Mouse (Mus musculus): ENCODE measurements around the gene Icam1. TPM values are rescaled to one million over a fixed set of nuclear protein-coding genes. Genes with fewer than 3 reads are reported as not detected.

Gene Icam1
- total RNA-seq (2021): 1 to 10 TPM; 3.1 to 3.3 TPM

DNA sequence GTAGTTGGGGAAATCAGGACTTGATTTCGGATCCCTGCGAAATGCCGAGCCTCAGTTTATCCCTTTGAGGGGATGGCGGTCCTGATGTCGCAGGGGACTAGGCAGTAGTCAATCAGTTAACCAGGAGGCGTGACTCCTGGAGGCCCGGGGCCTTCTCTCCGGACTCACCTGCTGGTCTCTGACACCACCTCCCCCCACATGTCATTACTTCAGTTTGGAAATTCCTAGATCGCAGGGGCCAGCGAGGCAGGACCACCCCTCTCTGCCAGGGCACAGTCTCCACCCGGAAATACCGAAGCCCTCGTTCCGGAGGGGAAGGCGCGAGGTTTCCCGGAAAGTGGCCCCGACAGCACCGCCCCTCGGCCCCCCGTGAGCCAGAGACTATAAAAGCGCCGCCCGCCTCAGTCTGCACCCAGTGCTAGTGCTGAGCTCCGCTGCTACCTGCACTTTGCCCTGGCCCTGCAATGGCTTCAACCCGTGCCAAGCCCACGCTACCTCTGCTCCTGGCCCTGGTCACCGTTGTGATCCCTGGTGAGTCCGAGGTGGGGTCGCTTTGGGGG is at the start of gene Icam1:
TSS of gene Icam1 (plus strand) at position 415 of the 560 bp plus-strand sequence.
- peak in 1 of 2 experiments; percentile 84 for DNase-seq (ENCODE audit: extremely low spot score in 1 of 2, low spot score in 2 of 2)

DNA sequence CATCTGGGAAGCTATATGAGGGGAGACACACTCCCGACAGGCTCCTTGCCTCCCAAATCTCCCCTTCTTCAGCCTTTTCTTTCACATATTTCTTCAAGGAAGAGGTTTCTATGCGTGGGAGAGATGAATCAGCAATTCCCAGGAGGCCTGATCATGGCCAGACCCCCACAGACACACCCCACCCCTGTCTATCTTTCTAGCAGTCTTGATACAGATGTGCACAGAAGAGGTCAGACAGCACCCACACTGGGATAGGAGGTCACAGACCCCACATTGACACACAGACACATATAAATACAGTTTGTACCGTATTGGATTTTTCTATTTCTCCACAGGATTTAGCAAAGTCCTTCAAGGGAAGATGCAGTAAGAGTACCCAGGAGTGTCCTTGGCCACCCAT is 49.8 kb upstream of the Icam1 start:
- intact Hi-C loops (cut with DNase I): no loop called here
- DNase-seq (ENCODE audit: extremely low spot score in 1 of 2, low spot score in 2 of 2): no peak

More for the DNA sequence above, at the start of gene Icam1:
- intact Hi-C loops (cut with DNase I): no loop called here

- DNase-seq (ENCODE audit: extremely low spot score in 1 of 2, low spot score in 2 of 2): no peak
- intact Hi-C loops (cut with DNase I): no loop called here
Measured at GRCm38 (mm10) chr9:20966747-20967146, 49.0 kb upstream of the Icam1 start.

GRCm38 (mm10) chr9:20971751-20972140 is 44.0 kb upstream of the Icam1 start:
- no peak for DNase-seq (ENCODE audit: extremely low spot score in 1 of 2, low spot score in 2 of 2)
- intact Hi-C loops (cut with DNase I): no loop called here

DNA sequence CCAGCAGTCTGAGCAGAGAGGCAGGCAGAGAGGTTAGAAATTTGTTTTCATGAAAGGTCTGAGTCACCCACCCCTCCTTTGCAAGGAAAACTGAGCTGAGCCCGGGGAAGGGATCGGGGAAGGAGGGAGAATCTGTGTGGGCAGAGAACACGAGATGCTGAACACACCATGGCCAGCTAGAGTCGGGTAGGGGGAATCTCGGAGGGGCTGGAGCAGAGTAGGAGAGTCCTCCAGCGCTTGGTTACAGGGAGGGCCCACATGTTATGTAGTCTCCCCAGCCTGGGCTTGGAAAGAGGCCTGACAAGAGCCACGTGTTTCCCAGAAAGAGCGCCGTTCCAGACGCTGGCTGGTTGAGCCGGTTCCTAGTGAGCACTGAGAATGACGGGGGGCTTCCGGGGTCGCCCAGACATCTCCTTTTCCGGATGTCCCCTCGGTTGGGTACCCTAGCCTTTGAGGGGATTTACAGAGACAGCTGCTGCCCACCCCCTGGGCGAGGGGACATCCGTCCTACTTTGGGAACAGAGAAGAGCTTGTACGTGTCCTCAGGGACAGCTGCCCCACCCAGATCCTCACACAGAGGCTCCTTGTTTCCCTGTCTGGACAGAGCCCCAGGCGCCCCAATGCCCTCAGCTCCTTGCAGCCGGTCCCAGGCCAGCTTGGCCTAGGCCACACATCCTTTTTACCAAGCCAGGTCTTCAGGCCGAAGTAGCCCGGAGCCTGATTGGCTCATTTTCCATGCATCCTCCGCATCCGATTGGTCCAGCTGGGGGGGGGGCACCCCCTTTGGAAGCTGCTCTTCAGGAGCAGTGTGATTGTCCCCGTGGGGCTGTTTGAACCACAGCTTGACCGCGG is 43.4 kb upstream of the Icam1 start:
- peak; percentile 59 to 67 for DNase-seq (ENCODE audit: extremely low spot score in 1 of 2, low spot score in 2 of 2)
- intact Hi-C loops (cut with DNase I): no loop called here

DNA sequence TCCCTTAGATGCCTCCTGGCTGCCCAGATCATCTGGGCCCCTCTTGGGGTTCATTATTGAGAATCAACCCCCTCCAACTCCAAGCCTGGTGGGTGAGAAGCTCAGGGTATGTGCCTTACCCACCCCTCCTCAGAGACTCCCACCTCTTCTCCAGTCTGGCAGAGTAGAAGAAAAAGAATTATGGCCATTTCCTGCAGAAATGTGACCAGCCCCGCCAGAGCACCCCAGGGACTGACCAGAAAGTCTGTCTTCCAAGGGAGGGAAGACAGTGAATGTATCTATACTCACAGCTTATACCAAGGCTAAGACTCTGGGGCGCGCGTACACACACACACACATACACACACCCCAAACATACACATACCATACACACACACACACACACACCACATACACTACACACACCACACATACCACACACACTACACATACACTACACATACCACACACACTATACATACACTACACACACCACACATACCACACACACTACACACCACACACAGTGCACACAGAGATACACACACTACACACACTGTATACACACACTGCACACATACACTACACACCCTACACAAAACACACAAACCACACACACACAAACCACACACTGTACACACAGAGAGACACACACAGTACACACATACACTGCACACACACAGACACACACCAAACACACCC is 42.6 kb upstream of the Icam1 start:
- intact Hi-C loops (cut with DNase I): no loop called here
- no peak for DNase-seq (ENCODE audit: extremely low spot score in 1 of 2, low spot score in 2 of 2)

- intact Hi-C loops (cut with DNase I): no loop called here
- peak in 1 of 2 experiments; percentile 50 for DNase-seq (ENCODE audit: extremely low spot score in 1 of 2, low spot score in 2 of 2)
Measured at GRCm38 (mm10) chr9:20973682-20974075, 42.1 kb upstream of the Icam1 start.

DNA sequence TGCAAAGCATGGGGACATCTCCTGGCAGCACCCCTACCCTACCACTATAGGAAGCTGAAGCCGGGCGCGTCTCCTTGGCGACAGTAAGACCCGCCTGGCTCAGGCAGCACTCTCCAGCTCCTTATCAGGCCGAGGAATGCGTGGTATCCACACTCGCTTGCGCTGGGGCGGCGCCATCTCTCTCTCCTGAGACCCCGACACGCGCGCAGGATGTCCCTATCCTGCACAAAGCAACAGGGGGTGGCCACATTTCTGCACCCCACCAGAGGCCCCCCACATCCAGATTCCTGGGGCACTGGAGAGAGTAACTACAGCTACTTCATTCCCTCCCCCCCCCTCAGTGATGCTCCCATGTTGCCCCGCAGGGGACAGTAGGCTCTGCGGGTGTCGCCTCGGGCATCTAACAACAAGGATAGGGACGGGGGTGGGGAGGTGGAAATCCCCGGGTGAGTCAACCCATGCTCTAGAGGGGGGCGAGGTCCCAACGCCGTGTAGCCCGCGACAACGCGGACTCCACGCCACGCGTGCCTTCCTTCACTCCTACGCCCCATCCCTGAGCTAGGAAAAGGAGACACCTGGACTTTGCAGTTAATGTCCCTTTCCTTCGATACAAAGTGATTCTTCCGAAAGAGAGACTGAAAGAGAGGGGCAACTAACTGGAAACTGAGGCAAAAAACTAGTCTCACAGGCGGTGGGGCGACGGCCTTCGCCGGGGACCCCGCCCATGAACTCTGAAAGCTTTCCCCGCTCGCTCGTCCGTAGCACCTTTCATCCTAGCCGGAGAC is 40.2 kb upstream of the Icam1 start:
- intact Hi-C loops (cut with DNase I): no loop called here

GRCm38 (mm10) chr9:20976216-20976960 is 39.4 kb upstream of the Icam1 start, which contains the start of gene S1pr2:
Gene S1pr2 (minus strand): TSS chr9:20976781.
- DNase-seq (ENCODE audit: extremely low spot score in 1 of 2, low spot score in 2 of 2): peak; percentile 27 to 93
- intact Hi-C loops (cut with DNase I): no loop called here

More for the DNA sequence above, 40.2 kb upstream of the Icam1 start:
- DNase-seq (ENCODE audit: extremely low spot score in 1 of 2, low spot score in 2 of 2): peak in 1 of 2 experiments; percentile 60

DNA sequence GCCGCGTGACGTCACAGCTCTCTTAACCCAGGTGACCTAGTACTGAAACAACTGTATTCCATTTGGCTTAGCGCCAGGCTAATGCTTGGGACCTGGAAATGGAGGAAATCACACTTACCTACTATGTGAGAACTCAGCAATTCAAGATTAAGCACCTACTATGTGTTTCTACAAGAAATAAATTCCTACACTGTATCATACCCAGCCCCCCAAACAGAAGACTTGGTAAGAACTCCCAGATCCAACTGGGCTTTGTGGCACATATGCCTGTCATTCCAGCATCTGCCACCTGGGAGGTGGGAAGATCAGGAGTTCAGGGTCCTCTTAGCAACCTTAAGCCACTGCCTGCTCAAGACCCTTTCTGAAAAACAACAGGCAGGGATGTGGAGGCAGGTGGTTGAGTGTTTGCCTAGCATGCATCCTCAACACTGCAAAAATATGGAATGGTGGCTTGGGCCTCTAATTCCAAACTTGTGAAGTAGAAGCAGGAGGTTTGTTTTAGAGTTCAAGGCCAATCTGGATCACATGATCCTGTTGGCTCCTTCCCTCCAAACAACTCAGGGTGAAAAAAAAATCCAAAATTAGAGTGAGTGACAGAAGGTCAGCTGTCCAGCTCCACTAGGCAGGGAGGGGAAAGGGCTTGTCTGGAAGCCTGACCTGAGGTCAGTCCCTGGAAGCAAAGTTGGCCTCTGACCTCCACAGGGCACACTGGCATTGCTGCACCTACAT is 38.7 kb upstream of the Icam1 start:
- intact Hi-C loops (cut with DNase I): no loop called here
- DNase-seq (ENCODE audit: extremely low spot score in 1 of 2, low spot score in 2 of 2): no peak

DNA sequence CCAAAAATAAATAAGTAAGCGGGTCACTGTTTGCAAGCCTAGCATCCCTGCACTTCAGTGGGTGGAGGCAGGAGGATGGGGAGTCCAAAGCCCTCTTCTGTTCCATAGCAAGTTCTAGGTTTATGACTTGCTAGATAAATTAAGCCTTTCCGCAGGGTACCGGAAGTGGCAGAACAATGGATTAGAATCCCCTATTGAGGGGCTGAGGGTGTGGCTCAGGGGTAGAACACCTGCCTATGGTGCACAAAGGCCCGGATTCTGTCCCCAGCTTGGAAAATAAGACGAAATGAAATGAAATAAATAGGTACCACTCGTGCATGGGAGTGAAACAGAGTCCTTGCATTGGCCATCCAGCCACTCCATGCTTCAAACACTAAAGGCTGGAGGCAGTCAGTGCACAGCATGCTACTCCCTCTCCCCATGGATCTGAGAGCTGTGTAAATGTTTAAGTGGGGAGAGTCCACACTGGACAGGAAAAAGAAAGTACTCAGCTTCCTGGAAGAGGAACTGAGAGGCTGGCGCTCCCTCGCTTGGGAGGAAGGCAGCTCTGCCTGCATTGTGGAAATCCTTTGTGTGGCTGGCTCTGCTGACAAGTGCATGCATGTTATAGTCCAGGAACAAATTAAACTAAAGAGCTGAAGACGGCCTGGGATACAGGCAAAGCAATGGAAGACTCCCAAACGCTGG is 37.2 kb upstream of the Icam1 start:
- DNase-seq (ENCODE audit: extremely low spot score in 1 of 2, low spot score in 2 of 2): no peak
- intact Hi-C loops (cut with DNase I): no loop called here

GRCm38 (mm10) chr9:20979181-20979580 is 36.6 kb upstream of the Icam1 start:
- intact Hi-C loops (cut with DNase I): no loop called here
- DNase-seq (ENCODE audit: extremely low spot score in 1 of 2, low spot score in 2 of 2): no peak

DNA sequence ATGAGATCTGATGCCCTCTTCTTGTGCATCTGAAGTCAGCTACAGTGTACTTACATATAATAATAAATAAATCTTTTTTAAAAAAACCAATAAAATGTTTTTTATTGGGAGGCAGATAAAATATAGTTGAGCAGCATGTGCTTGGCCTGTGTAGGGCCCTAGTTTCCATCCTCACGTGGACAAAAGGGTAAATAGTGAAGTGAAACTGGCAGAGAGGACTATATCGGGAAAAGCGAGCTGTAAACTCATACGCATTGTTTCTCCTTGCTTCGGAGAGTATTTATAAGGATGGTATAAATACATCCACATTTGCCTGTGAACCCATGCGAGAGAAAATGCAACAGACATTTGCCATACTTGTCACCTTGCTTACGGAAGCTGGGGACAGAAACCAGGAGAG is 36.0 kb upstream of the Icam1 start:
- intact Hi-C loops (cut with DNase I): no loop called here
- no peak for DNase-seq (ENCODE audit: extremely low spot score in 1 of 2, low spot score in 2 of 2)

GRCm38 (mm10) chr9:20982171-20982570 is 33.6 kb upstream of the Icam1 start:
- intact Hi-C loops (cut with DNase I): no loop called here
- no peak for DNase-seq (ENCODE audit: extremely low spot score in 1 of 2, low spot score in 2 of 2)

DNA sequence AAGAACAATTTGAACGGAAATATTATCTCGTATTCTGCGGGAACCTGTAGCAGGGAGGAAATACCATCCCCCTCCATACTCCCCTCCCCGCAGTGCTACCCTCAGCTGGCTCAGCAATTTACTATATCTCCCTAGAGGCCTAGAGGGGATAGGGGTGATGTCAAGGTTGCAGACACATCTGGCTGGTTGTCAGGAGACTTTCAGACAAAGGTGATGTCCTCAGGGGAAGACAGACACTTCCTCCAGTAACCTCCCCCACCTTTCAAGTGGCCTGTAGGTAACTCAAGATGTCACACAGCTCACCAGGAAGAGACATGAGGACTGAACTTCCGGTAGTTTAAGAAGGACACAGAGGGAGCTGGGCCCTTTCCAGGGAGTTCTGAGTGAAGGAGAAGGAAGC is 32.6 kb upstream of the Icam1 start:
- DNase-seq (ENCODE audit: extremely low spot score in 1 of 2, low spot score in 2 of 2): no peak
- intact Hi-C loops (cut with DNase I): no loop called here

- peak in 1 of 2 experiments; percentile 51 for DNase-seq (ENCODE audit: extremely low spot score in 1 of 2, low spot score in 2 of 2)
- intact Hi-C loops (cut with DNase I): no loop called here
Measured at GRCm38 (mm10) chr9:20986952-20987686, 28.7 kb upstream of the Icam1 start.

DNA sequence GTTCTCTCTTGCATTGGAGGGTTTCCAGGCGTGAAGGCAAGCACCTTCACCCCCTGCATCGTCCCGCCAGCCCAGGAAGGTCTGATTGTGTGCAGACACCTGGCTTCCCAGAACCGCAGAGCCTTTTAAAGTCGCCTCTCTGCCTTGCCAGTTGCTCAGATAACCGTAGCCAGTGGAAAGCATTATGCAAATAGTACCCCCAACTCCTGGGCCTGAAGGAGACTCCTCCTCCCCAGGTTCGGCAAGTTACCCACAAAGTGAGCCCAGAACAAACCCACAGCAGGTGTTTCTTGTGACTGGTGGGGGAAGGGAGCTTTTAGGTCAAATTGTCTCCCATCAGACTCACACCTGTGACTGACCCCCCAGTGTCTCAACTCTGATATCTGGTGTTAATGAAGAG is 27.8 kb upstream of the Icam1 start:
- intact Hi-C loops (cut with DNase I): no loop called here
- no peak for DNase-seq (ENCODE audit: extremely low spot score in 1 of 2, low spot score in 2 of 2)

All from left cerebral cortex, postnatal 10 days (tissue).